Mouse (Mus musculus): ENCODE measurements around the gene Gm17349.
"Not testable (repeated sequence)": the region's sequence is repeated elsewhere in the genome, so short reads cannot be mapped to it uniquely, and the experiment has no call there.

The Gm17349 gene

GRCm38 (mm10) chr15:99705440-99706048 is at the start of gene Gm17349:
Gene Gm17349, minus strand, starts transcription at chr15:99705490.
- peak; percentile 62 for DNase-seq

DNA sequence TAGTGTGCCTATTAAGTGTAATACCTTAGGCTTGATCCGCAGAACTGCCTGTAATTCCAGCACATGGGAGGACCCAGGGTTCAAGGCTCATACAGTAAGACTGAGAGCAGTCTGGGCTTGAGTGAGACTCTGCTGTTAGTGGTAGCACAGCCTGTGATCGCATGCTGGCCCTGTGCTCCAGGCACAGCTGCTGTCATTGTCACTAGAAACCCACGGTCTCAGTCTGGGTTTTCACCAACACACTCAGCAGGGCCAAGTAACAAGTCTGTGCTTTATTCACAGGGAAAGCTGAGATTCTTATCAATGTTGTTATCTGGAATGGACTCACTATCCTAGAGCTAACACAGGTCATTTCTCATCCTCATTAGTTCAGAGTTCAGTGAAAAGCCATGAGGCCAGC is 48.9 kb upstream of the Gm17349 start:
- DNase-seq = no peak

- no peak for DNase-seq
These were observed 34.9 kb upstream of the Gm17349 start for GRCm38 (mm10) chr15:99740229-99740628.

GRCm38 (mm10) chr15:99736675-99737074 is 31.4 kb upstream of the Gm17349 start:
- DNase-seq = no peak

- peak; percentile 100 for DNase-seq
These were observed 30.3 kb upstream of the Gm17349 start for GRCm38 (mm10) chr15:99735631-99736030.

- no peak for DNase-seq
These were observed 27.9 kb upstream of the Gm17349 start for GRCm38 (mm10) chr15:99733186-99733585.

GRCm38 (mm10) chr15:99731678-99732077 is 26.4 kb upstream of the Gm17349 start:
- no peak for DNase-seq

GRCm38 (mm10) chr15:99731167-99731566 is 25.9 kb upstream of the Gm17349 start:
- DNase-seq = no peak

DNA sequence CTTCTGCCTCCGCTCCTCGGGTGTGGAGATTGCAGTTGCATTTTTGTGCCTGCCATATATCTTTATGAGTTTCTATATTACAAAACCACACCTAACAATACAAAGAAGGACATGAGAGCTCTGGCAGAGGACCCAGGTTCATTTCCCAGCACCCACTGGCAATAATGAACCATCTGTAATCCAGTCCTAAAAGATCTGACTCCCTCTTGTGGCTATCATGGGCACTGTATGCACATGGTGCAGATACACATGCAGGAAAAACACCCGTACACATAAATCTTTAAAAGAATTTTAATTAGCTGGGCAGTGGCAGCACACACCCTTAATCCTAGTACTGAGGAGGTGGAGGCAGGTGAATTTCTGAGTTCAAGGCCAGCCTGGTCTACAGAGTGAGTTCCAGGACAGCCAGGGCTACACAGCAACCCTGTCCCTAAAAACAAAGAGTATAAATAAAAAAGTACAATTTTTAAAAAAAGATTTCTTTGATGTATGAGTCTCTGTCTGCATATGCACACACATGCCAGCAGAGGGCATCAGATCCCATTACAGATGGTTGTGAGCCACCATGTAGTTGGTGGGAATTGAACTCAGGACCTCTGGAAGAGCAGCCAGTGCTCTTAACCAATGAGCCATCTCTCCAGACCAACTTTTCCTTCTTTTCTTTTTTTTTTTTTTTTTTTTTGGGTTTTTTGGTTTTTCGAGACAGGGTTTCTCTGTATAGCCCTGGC is 23.9 kb upstream of the Gm17349 start:
- DNase-seq = no peak

GRCm38 (mm10) chr15:99728211-99728610 is 22.9 kb upstream of the Gm17349 start:
- no peak for DNase-seq

GRCm38 (mm10) chr15:99727525-99727924 is 22.2 kb upstream of the Gm17349 start:
- DNase-seq = no peak

DNA sequence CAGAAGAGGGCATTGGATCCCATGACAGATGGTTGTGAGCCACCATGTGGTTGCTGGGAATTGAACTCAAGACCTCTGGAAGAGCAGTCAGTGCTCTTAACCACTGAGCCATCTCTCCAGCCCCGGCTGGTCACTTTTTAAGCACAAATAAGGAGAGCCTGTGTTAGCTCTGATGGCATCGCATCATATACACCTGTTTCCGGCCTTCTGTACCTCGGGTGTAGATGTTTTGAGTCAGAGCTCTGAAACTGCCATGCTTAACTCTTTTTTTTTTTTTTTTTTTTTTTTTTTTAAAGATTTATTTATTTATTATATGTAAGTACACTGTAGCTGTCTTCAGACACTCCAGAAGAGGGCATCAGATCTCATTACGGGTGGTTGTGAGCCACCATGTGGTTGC is 21.7 kb upstream of the Gm17349 start:
- not testable (repeated sequence) for DNase-seq

DNA sequence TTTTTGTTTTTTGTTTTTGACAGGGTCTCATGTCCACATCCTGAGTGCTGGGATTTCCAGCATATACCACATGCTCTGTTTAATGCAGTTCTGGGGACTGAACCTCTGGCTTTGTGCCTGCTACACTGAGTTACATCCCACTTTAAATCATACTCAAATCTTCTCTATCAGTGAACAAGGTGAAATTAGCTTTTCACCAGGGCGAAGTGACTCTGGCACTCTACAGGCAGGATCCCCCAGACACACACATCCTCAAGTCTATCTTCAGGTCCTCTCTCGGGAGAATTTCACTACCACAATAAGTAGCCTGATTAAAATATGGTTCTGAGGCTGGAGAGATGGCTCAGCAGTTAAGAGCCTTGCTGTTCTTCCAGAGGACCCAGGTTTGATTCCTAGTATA is 21.3 kb upstream of the Gm17349 start:
- DNase-seq = no peak

DNA sequence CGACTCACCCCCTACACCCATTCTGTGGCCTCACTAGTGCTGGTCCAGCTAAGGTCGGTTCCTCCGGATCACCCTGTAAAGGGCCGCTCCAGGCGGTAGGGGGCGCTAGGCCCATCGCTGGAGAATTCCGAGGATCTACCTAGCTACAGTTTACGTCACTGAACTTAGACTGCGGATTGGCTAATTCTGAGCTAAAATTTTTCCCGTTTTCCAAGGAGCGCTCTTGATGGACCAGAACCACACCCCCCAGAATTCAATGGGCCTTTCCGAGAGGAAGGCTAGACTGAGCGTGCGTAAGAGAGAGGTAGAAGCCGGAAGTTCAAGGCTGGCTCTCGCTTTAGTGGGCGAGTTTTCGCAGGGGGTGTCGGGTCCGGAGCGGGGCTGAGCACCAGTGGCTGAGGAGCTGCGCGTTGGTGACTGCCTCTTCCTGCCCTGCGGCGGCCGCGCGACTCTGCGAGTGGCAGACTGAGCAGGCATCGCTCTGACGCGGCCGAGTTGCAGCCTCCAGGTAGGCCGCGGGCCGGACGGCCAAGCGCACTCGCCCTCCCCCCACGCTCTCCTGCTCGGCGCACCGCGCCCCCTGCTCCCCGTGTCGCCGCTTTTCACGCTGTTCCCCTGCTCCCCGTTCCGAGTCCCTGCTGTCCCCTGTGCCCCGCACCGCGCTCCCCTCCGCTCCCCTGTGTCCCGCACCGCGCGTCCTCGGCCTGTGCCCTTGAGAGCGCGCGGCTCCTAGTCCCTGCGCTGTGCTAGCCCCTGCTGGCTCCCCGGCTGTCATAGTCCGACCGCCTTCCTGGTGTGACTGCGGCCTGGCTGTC is 20.3 kb upstream of the Gm17349 start, which contains the start of gene Cox14:
TSS of gene Cox14 (plus strand) at position 278 of the 815 bp plus-strand sequence.
- DNase-seq = peak; percentile 94

DNA sequence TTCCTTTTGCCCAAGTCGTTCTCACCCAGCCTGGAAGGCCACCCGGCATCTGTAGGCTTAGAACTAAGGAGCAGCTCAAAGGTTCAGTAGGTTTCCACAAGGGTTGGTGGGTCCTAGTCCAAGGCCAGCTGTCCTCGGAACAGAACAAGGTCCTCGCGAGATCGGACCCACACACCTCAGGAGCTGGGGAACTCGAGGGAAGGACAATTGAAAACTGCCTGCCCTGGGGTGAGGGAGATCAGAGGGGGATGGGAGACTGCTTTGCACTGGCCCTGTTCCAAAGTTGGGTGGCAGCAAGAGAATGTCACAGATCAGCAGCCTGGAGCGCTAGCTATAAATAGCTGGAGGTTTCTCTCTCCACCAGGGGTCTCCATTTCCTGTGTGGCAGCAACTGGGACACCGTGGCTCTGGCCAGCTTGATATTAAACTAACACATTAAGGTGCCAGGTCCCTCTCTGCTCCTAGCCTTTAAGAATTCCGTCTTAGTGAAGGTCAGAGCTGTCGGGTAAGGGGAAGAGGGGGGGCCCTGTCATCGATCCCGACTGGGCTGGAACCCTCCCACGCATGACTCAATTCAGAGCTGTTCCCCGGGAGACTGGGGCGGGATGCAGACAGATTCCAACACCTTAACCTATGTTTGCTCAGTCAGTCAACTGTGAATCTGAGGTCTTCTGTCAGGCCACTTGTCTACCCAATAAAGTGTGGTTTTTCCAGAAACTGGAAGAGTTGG is 19.2 kb upstream of the Gm17349 start:
- peak; percentile 72 for DNase-seq

DNA sequence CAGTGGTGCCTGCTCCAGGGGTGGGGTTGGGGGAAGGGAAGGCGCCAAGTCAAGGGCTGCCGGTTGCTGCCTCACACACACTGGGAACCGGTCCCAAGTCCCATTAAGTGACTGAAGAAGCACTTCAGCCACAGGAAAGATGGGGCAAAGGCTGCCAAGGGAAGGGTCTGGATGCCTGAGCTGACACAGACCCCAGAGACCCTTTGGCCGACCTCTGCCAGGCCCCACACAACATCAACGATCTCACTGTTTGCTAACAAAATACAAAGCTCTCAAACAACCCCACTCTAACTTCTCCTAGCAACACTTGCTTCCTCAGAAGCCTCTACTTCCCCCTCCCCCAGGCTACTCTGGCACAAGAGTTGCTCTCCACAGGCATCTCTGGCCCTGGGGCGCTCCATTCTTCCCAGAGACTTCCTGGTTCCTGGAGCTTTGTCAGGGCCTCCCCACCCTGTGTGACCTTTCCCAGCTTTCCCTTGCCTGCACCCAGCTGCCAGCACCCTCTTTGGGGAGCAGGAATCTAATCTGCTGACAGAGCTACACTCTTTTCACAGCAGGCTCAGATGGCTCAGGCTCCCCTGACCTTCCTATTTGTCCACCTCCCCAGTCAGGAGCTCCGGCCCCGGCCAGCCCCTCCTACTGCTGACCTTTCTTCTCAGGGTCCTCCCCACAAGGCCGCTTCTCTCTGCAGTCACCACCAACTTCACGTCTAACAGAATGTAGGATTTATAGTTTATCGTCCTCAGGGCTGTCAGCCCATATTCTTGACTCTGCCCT is 18.4 kb upstream of the Gm17349 start:
- DNase-seq = peak; percentile 69

- DNase-seq = no peak
These were observed 17.8 kb upstream of the Gm17349 start for GRCm38 (mm10) chr15:99723120-99723514.

DNA sequence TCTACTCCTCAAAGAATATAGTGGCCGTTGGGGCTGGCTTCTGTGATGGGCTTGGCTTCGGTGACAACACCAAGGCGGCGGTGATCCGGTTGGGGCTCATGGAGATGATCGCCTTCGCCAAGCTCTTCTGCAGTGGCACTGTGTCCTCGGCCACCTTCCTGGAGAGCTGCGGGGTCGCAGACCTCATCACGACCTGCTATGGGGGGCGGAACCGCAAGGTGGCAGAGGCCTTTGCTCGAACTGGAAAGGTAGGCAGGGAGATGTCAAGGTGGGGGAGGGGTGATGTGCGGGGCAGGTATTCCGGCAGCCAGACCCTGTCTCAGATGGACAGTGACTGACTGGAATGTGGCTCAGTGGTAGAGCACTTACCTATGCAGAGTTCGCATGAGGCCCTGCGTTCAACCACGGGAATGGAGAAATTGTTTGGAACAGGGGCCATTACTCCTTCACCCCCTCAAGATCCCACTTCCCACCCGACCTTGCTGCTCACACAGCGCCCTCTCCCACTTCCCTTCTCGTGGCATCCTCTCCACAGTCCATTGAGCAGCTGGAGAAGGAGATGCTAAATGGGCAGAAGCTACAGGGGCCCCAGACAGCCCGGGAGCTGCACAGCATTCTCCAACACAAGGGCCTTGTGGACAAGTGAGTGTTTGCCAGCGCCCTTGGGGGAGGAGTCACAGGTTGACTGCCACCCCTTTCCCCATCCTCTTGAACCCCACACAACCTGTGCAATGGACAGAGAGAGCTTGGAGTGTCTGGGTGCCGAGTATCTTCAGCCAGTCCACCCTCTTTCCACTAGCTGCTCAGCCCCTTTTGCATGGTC is 16.8 kb upstream of the Gm17349 start:
- DNase-seq = no peak

DNA sequence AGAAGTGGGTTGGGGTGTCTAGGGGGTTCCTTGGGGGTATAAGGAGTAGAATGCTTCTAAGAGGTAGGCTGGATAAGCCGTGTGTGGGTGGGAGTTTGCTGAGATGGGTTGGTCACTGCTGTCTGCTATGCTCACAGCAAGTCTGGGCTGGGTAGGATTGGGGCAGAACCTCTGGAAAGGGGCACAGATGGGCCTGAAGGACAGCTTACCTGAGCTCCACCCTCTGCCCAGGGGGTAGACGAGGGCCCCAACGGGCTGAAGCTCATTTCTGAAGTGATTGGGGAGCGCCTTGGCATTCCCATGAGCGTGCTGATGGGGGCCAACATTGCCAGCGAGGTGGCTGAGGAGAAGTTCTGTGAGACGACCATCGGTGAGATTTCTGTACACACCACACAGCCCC is 14.6 kb upstream of the Gm17349 start:
- no peak for DNase-seq

DNA sequence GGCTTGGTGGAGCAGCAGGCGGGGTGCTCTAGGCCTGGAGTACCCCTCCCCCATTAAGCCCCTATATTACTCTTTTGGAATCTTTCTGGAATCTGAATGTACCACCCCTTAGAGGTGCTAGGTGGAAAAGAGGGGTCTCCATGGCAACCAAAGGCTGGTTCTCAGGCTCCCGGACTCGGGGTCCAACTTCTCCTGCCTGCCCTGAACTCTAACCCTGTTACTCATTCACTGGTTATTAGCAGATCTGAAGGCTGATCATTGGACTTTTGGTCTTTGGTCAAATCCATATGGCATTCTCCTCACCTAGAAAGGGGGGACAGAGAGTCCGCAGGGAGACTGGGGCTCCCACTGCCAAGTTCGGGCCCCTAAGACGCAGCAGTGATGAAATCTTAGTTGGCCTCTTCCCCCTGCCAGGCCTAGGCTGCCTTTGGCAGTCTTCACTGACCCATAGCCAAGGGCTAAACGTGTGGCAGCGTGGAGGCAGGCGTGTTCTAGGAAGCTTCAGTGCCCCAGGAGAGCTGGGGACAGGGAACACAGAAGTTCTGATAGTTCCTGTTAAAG is 13.3 kb upstream of the Gm17349 start:
- no peak for DNase-seq

Measured in lung, postnatal 14 days (tissue).